Mouse (Mus musculus) olfactory bulb, adult 2 months (tissue): ENCODE data around the gene Uba5.

Experiments
- CTCF ChIP-seq: fragments of 200-500 bp; IDR thresholded peaks from 2 replicates; pipeline ENCODE4 v1.5.1; 2012; ENCODE audit warnings: low read depth, mild to moderate bottlenecking, low read length, moderate library complexity; ENCODE audit not compliant: insufficient read depth
- POLR2A ChIP-seq: fragments of 200-500 bp; IDR thresholded peaks from 2 replicates; pipeline ENCODE4 v1.6.1; 2012; ENCODE audit warnings: mild to moderate bottlenecking, low read depth, low read length, moderate library complexity; ENCODE audit not compliant: insufficient read depth

DNA sequence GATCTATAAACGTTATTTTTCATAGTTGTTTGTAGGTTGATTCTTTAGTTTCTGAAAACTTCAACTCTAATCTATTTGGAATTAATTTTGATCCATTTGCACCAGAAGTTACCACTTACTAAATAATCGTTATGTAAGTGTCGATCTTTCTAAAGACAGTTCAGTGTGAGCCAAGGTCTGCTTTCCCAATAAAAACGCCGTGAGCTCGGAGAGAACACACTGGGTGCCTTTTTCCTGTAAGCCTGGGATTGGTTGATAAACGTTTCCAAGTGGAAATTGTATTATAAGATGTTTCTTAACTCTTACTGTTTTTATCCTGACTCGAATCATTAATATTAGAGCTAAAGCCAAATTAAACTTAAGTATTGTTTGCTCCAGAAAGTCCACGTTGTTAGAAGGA is 44.0 kb upstream of the Uba5 start:
- TF ChIP-seq CTCF (no peak), POLR2A (no peak)
